Mouse (Mus musculus) frontal cortex, postnatal 36 days (tissue): ENCODE data around the gene Large2.
A peak's percentile ranks its signal among the peaks of the same experiment; 100 is the strongest.

ENCODE experiments used
- DNase-seq, 2 experiments: peaks; one replicate each; pipeline ENCODE4 v3.0.0; 2022; ENCODE audit warnings: low spot score in 2 of 2

Gene Large2

DNA sequence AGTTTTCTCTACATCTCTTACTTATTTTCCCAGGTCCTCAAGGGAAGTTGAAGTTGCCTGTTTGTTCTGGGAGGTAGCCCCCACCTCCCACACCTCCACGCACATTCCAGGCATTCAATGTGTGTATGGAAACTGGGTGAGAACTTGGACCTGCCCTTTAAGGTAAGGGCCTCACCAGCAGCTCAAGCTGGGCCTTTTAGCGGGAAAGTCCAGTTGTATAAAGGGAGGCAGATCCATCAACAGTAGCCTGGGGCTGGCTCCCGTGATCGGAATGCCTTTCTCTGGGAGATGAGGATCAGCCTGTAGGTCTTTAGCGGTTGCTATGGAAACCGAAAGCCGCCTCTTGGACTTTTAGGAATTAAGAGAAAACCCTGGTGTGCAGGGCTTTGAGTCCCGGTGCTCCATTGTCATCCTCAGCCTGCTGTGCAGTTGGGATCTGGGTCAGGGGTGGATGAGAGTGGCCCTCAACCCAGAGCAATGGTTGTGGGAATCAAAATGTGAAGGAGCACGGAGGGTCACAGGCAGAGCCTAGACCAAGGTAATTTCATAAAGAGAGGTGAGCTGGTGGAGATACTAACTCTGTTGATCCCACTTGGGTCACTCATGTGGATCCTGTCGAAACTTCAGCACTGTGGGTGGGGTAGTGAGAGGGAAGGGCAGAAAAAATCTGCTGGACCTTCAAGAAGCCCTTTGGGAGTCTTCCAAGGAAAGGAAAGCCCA is 2.5 kb downstream of the Large2 start:
- DNase-seq: no peak

DNA sequence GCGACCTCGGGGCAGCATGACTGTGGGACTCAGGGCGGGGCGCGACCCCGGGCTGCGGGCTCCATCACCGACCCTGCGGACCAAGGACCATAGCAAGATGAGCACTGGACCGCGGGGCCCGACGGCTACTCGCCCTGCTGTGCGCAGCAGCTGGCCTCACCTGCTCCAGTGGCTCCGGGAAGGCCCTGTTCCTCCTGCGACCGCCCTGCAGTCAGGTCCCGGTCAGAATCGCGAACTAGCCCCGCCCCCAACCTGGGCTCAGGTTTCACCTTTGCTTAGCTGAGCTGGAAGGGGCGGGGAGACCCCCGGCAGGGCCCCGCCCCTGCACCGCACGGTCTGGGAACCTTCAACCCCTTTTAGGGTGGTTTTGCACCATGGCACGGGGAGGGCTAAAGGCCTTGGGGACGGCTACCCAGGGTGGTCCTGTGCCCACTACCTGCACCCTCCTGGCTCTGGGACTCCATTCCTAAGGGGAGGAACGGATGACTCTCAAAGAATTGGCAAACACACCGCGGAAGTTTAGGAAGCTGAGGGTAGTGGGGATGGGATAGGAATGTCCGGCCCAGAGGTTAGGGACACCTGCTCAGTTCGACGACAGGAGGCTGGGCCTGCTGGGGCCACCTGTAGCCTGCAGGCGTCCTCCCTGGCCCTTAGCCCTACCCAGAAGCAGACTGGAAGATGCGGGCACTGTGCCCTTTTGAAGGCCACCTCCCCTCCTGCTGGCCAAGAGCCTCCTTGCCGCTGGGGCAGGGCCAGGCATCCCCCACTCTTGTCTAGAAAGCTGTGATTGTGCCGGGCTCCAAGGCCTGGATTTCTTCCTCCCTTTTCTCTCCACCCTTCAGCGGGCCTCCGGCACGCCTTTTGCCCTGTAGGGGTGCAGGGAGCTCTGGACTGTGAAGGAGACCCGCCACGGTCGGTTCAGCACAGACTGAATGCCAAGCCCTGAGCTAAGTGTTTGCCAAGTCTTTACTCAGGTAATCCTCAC is 3.6 kb downstream of the Large2 start:
- DNase-seq: no peak

DNA sequence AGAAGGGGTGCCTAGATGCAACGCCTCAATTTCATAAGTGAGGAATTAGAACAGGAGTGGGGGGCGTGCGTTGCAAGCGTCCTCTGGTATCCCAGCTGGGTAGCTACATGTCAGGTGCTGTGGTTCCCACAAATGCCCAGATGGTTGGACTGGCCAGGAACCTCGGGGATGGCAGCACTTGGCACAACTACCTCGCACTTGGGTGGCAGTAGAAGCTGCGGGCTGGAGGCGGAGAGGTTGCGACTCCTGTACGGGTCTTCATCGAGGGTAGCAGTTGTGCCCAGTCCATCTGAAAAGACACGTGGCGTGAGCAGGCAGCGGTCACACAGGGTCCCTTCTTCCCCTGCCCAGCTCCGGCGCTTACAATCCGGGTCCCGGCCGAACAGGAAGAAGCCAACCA is 4.3 kb downstream of the Large2 start:
- no peak for DNase-seq

DNA sequence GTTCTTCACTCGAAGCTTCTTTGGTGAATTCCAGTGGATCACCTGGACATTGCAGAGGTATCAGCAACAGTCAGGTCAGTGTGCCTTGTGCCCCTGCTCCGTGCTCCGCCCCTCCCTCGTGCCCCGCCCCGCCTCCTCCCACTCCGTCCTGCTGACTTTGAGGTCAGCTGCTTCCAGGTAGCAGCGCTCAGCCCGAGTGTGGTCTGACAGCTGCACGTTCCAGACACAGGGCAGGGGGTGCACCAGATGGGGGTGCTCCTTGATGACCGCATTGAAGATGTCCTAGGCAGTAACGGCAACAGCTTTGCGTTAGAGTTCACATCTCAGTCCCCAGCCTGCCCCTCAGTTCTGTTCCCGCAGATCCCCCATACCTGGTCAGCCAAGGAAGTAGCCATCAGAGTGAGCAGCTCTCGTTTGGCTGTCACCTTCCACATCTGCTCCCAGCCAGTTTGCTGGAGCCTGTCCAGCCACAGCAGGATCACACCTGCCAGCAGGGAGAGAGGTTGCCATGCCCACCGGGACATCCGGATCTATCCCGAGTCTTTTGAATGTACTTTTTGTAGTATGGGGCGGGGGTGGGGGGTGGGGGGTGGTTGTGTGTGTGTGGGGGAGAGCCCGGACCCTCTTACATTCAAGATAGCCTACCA is 7.2 kb downstream of the Large2 start:
- no peak for DNase-seq

DNA sequence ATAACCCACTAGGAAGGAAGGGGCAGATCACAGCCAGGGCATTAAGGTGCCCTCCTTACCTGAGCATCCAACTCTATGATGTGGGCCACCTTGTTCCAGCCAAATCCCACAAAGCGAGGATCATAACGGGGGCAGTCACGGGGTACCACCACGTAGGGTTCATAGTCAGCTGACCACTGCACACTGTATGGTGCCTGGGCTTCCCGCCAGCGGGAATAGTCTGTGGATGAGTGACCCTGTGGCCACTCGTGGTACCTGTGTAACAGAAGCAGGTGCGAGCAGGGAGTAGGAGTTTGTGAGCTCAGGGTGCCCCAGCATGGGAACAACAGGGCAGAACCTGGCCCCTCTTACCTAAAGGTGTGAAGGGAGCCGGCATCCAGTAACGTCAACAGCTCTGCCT is 9.1 kb downstream of the Large2 start:
- no peak for DNase-seq

DNA sequence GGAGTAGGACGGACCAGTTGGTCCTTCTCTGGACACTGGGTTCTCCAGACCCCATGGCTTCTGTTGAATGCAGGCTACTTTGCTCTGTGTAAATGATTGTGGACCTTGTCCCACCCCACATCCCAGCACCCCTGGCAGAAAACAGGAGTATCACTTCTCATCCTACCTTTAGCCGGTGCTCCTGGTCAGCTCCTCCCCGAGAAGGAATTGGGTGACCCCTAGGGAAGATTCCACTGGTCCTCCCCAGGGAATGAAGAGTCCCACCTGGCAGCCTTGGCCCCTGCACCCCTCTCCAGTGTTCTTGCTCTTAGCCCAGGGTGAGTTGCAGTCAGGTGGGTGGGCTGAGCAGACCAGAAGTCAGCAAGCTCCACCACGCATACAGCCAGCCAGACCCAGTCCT is 10.6 kb downstream of the Large2 start:
- DNase-seq: no peak

DNA sequence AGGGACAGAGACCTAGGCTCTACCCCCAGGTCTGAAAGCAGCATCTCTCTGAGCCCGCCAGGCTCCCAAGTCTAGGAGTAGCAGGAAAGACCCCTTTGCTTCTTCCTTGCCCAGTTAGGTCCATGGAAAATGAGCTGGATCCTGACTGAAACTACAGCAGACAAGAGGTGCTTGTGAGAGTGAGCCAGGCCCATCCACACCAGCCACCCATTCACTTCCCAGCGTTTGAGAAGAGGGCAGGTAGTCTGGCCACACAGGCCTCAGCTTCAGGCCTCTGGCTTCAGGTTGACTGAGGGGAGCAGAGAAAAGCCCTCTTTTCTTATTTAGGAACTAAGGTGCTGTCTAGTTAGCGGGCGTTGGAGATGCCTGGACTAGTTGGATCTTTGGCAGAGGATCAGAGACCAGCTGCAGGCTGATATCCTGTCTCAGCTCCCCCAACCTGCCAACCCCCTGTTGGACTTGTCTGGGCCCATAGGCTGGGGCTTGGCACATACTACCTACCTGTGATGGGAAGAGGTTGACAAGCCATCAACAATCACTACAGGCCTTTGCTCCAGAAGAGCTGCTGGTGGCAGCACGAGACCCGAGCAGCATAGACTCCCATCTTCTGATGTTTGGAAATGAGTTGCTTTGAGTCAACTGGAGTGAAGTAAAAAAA is 12.0 kb downstream of the Large2 start:
- no peak for DNase-seq

DNA sequence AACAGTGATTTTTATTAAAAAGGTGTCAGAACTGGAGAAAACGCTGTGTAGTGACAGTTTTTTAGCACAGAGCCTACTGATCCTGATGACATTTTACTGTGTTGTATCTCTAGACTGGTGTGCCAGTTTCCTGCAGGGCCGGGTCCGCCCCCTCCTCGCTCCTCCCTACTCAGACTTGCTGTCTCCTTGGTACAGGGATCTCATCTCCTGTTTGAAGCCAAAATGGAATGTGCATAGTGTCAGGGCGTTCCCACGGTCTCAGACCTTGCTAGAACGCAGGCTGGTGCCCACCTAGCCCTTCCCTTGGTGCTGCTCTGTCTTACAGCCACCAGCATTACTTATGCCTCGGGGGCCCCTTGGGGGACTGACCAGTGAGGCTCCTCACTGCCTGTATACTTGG is 12.9 kb downstream of the Large2 start:
- DNase-seq: no peak

DNA sequence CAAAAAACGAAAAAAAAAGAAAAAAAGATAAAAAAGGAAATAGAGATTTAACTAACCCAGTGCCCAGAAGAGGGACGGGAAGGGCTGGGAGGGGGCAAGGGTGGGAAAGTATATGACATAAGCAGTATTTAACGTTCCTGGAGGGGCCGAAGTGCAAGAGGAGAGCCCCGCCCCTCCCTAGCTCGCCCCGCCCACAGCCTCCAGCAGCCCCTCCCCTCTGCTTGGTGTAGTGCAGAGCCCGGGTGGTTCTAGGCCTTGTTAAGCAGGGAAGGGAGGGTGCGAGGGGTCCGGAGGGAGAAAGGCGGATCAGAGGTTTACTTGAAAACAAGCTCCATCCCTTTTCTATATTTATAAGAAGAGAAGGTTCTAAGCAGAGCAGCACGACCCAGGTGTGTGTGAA is 13.8 kb downstream of the Large2 start:
- DNase-seq: no peak

DNA sequence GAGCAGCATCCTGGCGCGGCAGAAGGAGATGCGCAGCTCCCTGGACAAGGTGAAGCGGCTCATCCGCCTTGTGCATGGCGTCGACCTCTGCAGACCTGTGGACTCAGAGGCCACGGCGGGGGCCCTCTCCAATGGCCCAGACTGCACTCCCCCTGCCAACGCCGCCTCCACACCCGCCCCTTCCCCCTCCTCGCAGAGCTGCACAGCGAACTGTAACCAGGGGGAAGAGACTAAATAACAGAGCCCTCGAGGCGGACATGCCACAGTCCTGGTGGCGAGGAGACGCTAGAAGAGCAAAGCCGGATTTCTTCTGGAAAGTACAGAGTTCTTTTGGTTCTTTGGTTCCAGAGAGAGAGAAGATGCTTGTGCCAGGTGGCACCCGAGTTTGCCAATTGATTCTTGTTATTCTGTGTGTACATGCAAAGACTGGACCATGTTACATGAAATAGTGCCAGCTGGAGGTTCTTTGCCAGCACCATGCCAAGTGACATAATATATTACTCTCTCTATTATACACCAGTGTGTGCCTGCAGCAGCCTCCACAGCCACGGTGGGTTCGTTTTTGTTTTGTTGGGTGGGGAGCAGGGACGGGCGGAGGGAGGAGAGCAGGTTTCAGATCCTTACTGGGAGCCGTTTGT is 14.4 kb downstream of the Large2 start:
- no peak for DNase-seq

DNA sequence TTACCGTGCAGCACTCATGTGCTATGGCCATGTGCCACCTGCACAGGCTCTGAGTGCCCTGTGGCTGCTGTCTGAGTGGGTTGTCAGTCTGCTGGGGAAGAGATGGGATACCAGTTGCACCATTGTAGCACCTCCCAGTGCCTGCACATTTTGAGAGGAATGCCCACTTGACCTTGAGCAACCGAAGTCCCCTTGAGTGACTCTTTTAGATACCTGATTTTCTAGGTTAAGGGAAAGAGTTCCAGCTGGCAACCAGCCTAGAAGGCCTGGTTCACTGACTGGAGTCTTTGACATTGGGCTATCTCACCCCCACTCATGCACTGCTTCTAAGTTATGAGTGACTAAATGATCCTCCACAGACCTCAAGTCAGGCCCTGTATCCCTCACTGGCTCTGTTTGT is 15.4 kb downstream of the Large2 start:
- no peak for DNase-seq

DNA sequence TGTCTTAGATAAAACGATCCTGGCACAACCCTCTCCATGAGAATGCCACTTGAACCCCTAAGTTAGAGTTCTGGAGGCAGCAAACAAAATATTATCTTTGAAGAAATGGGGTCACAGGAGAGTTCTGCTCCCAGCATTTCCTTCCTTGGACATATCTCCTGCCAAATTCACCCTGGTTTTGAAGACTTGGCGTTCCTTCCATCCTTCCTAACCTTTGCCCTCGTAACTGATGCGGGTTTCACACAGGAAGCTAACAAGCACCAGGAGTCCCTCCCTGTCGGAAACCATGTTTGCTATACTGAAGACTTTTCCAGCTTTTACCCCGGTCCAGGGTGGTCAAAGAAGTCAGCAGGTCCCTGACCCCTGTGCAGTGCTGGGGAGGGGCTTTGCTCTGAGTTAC is 20.4 kb downstream of the Large2 start:
- DNase-seq: no peak

DNA sequence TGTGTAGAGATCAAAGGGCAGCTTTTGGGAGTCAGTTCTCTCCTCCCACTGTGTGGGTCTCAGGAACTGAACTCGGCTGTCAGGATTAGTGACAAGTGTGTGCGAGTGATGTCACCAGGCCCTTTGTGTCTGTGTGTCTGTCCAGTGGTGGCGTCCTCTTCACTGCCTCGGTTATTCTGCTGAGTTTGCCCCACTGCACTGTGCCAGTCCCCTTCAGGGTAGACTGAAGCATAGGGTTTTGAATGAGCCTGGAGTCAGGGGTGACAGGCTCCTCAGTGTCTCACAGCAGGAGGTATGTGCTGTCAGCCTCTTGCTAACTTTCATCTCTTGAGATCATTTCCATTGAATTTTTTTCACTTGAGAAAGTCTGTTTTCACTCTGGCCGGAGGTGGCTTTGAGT is 21.3 kb downstream of the Large2 start:
- DNase-seq: no peak

DNA sequence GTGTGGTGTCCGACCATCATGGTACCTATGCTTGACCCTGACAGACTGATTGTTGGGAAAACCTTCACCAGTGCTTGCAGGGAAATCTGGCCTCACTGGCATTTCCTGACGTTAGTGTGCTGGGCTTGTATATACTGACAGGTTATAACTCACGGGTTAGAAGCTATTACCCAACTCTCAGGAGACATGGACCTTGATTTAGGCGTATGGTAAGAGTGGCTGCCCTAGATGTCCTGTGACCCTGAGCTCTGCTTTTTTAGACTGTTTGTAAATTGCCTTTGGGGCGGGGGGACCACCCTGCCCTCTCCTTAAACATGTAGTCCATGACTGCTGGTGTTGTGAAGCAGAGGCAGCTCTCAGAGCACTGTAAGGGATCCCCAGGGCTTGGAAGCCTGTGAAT is 24.0 kb downstream of the Large2 start:
- DNase-seq: no peak

DNA sequence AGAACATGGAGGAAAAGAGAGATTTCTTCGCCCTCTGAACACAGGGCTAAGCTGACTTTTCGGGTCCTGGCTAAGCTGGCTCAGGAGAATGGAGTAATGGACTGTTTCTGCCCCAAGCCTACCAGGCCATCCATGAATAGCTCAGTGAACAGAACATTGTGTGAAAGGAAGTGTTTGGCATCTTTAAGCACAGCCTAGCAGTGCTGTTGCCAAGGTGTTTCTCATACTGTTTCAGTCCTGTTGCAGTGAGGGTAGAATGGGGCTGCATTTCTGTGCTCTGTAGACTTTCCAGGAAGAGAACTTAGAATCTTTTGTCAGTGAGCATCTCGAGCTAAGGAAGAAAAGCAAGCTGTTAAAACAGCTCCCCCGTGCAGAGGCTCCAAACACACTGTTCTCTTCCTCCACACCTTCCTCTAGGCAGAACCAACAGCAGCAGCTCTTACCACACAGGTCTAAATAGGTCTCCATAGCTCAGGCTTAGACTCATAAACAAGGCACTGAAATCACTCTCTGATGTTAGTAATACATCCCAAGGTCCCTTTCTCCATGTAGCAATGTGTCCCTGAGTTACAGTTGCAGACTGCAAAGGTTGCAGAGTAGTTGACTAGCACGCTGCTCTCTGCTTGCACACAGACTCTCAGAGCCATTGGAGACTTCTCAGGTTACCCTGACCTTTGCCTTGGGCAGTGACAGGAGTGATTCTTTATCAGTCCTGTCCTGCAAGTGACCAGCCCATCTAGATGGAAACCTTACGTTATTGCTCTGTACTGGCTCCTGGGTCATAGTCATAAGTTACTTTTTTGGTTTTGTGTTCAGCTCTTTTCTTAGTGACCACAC is 24.9 kb downstream of the Large2 start:
- no peak for DNase-seq

DNA sequence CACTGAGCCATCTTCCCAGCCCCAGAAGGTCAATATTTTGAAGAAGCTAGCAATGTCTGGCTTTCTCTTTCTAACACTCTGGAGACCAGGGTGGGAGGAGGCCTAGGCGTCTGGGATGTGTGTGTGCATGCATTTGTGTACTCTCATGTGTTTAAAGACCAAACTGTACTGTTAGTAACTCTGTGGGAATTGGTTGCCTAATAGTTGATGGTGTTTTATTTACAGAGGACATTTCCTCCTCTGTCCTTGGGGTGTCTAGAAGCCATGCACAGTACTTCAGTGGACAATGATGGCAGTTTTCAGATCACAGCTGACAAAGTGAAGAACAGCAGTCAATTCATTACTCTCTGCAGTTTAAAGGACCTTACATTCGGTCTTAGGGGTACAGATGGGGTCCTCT is 27.5 kb downstream of the Large2 start:
- DNase-seq: no peak

DNA sequence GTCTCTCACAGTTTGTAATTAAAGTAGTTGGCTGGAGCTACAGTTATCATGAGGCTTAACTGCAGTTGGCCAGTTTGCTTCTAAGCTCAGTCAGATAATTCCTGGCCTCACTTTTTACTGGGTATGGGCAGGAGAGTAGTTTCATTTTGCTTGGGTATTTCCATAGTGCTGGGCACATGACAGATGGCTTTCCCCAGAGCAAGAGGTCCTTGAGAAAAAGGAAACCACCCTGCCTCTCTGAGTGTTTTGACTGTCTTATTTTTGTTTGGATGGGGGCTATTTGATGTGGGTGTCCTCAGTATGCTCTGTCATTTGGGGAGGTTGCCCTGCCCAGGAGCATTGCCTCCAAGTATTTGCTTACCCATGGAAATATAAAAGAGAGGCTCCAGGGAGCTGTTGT is 32.3 kb downstream of the Large2 start:
- DNase-seq: no peak

DNA sequence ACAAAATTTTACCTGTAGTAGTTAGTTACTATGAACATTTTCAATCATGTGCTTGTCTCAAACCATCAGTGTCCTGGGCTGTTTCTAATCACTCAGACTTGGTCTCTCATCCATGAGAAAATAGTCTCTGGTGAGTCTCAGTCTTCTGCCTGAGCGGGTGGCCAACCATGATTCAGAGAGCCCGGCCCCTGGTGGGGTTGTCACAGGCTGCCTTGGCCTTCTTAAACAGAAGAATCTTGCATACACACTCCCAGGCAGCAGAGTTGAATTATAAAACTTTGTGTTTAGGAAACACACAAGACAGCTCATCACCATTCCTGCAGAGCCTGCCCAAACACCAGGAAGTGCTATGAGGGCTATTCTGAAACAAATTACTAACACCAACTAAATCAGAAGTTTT is 42.8 kb downstream of the Large2 start:
- DNase-seq: no peak

DNA sequence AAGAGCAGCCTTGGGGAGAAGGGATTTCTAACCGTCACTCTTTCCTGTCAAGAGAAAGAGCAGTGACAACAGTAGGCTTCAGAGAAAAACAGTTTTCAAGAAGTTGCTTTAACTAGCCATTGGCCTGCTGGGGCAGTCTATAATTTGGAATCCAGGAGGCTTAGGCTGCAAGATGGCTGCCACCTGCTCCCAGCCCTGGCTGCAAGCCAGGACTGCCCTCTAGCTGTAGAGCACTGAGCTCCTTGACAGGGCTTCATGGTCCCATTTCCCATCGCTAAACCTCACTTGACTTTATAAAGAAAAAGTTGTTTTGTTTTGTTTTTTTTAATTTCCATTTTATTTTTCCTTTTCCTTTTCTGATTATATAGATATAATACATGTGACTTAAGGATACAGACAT is 43.3 kb downstream of the Large2 start:
- no peak for DNase-seq

DNA sequence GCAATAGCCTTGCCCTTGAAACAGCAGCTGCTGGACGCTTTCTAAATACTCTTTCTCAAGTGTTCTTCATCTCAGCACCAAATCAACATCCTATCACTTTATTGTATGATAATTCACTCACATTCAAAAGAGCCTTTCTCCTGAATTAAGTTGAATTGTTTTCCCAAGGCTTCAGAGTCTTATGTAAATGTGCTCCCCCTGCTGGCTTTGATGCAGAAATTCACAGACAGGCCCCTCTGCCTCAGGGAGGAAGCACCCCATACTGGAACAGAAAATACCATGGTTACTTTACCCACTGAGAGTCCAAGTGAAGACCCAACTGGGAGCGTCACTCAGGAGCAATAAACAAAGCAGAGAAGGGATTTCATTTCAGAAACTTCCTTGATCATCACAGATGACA is 43.8 kb downstream of the Large2 start:
- peak; percentile 22 to 42 for DNase-seq

DNA sequence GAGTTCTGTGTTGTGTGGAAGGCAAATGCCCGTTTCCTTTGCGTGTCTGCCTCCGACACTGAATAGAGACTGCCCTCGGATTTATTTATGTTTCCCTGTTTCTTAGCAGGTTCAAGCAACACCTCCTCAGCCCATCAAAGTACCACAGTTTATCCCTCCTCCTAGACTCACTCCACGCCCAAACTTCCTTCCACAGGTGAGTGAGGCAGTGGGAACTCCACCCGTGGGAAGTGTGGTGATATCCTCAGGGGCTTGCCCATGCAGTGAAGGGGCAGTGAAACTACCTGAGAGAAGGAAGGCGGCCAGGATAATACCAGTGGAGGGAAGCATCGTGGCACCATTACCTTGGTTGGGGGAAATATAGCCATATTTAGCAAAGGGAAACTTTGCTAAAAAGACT is 46.5 kb downstream of the Large2 start:
- DNase-seq: no peak
